ENCODE assay signal across 21 mouse cellular contexts in genomic region chr11:51654891-51655290, GRCm38 (mm10).
"Had no signal": no experiment of that assay in that cellular context is flagged by ENCODE, and none has a peak within 500 bp of the region (broad histone marks: within the 10 kb centered on the region; RNA-seq: fewer than 3 reads in every experiment).

No protein-coding gene starts in this region.

- H3K4me3 ChIP-seq: heart, embryonic 10.5 days; heart, embryonic 12.5 days; hindbrain, embryonic 10.5 days; hindbrain, embryonic 12.5 days; intestine, embryonic 15.5 days; left cerebral cortex, adult 2 months; limb, embryonic 10.5 days; limb, embryonic 12.5 days; liver, embryonic 12.5 days had no signal

- H3K27ac ChIP-seq: heart, embryonic 10.5 days; hindbrain, embryonic 10.5 days; hindbrain, embryonic 12.5 days; hindbrain, embryonic 14.5 days; intestine, embryonic 15.5 days; left cerebral cortex, adult 2 months; limb, embryonic 10.5 days; limb, embryonic 12.5 days; liver, embryonic 12.5 days; liver, embryonic 14.5 days had no signal

- DNase-seq: gastrocnemius, postnatal 10 days; gastrocnemius, postnatal 25 days; heart, adult 18-20 months; heart, postnatal 10 days; heart, postnatal 4 days; kidney, adult 18-20 months; kidney, adult 8-10 months; kidney, postnatal 14 days; kidney, postnatal 36 days; liver had no signal
